Mouse (Mus musculus): Measurements from ENCODE around the gene Gm26602.
A peak's percentile ranks its signal among the peaks of the same experiment; 100 is the strongest.

GRCm38 (mm10) chr10:79927324-79928029 lies 16.8 kb downstream of the Gm26602 start:
- TF ChIP-seq POLR2A (IDR thresholded peaks at IDR 0.05; ENCODE audit: low read depth, low read length) (no peak), CTCF (conservative IDR thresholded peaks at IDR 0.05; ENCODE audit: insufficient read depth, insufficient read length, low read depth, low read length) (0 out of 2 replicates have a peak, but pooled peaks have one; percentile 1)
